Mouse (Mus musculus) CD4-positive, CD25-positive, alpha-beta regulatory T cell, adult 4 months (primary cell): Measurements from ENCODE around the gene Wdr83os. TPM values are rescaled to one million over a fixed set of nuclear protein-coding genes. Genes with fewer than 3 reads are reported as not detected.
"Not testable (repeated sequence)": the region's sequence is repeated elsewhere in the genome, so short reads cannot be mapped to it uniquely, and the experiment has no call there.

Experiments used
- ATAC-seq: one replicate; pipeline ENCODE4 v1.8.0; 2017
- polyA plus RNA-seq, 2 experiments: library from polyadenylated mRNA; unstranded; fragments of 100-300 nt; shearing (Covaris generic); gene quantifications; one replicate each; pipeline ENCODE4 v1.2.1; 2017

Gene Wdr83os
- polyA plus RNA-seq, 2 experiments from 2014 or later = 130 to 136 TPM

DNA sequence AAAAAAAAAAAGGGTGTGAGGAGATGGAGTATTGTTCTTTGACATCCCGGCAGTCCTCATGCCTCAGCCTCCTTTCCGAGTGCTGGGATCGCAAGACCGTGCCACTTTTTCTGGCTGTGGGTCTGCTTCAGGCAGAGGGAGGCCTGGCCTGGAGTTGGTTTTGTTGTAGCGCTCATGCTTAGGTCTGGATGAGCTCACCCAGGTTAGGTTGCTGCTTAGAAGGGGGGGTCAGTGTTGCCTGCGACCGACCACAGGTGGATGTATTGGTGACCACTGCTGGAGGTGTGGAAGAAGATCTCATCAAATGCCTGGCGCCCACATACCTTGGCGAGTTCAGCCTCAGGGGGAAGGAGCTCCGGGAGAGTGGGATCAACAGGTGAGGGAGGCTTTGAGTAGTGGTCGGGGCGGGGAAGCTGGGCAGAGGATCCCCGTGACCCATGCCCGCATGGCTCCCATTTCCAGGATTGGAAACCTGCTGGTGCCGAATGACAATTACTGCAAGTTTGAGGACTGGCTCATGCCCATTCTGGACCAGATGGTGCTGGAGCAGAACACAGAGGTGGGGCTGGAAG, 7.4 kb upstream of the Wdr83os start:
- no peak for ATAC-seq

DNA sequence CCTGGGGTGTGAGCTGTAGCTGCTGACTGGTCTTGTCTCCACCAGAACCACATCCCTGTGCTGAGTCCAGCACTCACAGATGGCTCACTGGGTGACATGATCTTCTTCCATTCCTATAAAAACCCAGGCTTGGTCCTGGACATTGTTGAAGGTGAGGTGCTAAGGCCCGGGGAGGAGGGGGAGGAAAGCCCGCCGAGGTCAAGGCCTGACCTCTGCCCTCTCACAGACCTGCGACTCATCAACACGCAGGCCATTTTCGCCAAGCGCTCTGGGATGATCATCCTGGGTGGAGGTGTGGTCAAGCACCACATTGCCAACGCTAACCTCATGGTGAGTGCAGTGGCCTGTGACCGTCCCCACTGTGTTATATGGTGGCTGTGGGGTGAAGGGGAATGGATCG, 6.4 kb upstream of the Wdr83os start:
- ATAC-seq = no peak

DNA sequence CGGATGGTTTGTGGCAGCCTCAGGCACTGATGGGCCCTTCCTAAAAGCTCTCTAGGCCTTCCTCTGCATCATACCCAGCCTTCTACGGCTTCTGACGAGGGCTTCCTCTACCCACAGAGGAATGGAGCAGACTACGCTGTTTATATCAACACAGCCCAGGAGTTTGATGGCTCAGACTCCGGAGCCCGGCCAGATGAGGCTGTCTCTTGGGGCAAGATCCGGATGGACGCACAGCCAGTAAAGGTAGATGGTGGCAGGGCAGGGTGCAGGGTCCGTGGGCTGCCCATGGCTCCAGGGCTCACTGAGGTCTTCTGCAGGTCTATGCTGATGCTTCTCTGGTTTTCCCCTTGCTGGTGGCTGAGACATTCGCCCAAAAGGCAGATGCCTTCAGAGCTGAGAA, 5.9 kb upstream of the Wdr83os start:
- ATAC-seq = no peak

- no peak for ATAC-seq
These were observed 4.5 kb upstream of the Wdr83os start for GRCm38 (mm10) chr8:85076001-85076400.

DNA sequence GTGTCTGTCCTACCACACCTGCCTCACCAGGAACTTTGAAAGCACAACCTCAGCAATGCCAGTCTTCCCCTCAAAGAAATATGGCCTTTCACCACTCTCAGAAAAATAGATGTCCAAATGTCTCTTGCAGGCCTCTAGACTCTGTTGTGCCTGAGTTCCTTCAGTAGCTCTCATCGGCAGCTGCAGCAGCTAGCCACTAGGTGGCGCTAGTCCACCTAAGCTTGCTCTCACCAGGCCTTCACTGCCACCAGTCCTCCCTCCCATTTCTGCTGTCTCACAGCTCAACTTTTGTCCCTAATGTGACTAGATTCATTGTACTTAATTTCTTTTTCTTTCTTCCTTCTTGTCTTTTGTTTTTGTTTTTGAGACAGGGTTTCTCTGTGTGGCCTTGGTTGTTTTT, 3.5 kb upstream of the Wdr83os start:
- peak; percentile 68 for ATAC-seq

- no peak for ATAC-seq
These were observed 367 bp upstream of the Wdr83os start for GRCm38 (mm10) chr8:85080214-85080531.

DNA sequence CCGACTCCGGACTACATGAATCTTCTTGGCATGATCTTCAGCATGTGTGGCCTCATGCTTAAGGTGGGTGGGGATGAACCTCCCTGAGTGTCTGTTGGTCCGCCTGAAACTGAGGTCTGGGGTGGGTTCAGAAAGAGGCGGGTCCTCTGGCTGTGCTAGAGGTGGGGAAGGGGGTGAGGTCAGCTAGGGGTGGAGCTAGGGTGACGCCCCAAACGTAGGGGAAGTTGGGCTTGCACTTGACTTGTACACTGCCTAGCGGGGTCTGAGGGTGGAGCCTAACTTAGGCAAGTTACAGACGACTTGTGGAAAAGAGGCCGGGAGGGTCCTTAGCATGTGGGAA, 646 bp downstream of the Wdr83os start, which contains the start of gene Wdr83:
TSS of gene Wdr83 (minus strand) at position 91 of the 340 bp plus-strand sequence.
- ATAC-seq = peak; percentile 14

- ATAC-seq = not testable (repeated sequence)
These were observed 1.6 kb downstream of the Wdr83os start for GRCm38 (mm10) chr8:85082169-85082568.

- ATAC-seq = peak; percentile 92
These were observed 2.7 kb downstream of the Wdr83os start, which contains the start of gene Man2b1 for GRCm38 (mm10) chr8:85083108-85083813. Gene Man2b1, plus strand, starts transcription at chr8:85083270.

- ATAC-seq = no peak
These were observed 4.1 kb downstream of the Wdr83os start for GRCm38 (mm10) chr8:85084633-85085032.

GRCm38 (mm10) chr8:85086238-85086637, 5.7 kb downstream of the Wdr83os start:
- no peak for ATAC-seq

GRCm38 (mm10) chr8:85088771-85089170, 8.2 kb downstream of the Wdr83os start:
- no peak for ATAC-seq

DNA sequence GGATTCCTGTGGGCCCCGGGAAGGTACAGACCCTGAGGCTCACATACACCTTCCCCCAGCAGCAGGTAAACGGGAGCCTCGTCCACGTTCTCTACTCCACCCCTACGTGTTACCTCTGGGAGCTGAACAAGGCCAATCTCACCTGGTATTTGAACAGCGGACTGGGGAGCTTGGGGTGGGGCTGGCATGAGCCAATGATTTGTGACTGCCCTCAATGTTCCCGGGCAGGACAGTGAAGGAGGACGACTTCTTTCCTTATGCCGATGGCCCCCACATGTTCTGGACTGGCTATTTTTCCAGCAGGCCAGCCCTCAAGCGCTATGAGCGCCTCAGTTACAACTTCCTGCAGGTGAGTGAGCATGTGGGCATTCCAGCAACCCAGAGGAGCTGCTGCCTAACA, 10.3 kb downstream of the Wdr83os start:
- ATAC-seq = no peak

- ATAC-seq = no peak
These were observed 11.1 kb downstream of the Wdr83os start for GRCm38 (mm10) chr8:85091526-85092090.

DNA sequence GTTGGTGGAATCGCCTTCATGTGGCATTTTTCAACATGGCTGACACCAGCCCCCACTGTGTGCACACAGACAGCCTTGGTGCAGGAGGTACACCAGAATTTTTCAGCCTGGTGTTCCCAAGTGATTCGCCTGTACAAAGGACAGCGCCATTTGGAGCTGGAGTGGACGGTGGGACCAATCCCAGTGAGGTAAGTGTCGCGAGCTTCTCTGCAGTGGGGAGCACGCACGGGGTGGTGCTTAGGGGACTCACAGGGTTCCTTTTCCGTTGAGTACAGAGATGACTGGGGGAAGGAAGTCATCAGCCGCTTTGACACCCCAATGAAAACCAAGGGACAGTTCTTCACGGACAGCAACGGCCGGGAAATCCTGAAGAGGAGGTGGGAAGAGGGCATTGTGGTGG, 14.5 kb downstream of the Wdr83os start:
- no peak for ATAC-seq

GRCm38 (mm10) chr8:85095566-85095965, 15.0 kb downstream of the Wdr83os start:
- ATAC-seq = no peak

DNA sequence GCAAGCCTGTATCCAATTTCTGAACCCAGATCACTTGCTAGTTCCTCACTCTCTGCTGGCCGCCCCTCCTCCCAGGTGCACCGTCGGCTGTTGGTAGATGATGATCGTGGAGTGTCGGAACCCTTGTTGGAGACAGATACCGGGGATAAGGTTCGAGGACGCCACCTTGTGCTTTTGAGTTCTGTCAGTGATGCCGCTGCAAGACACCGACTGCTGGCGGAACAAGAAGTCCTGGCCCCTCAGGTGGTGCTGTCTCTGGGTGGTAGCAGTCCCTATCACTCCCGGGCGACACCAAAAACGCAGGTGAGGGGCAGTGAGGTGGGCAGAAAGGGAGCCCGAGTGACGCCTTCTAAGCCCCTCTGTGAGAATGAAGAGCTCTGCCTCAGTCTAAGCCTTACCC, 15.7 kb downstream of the Wdr83os start:
- no peak for ATAC-seq

GRCm38 (mm10) chr8:85096850-85097249, 16.3 kb downstream of the Wdr83os start:
- no peak for ATAC-seq

- no peak for ATAC-seq
These were observed 19.6 kb downstream of the Wdr83os start for GRCm38 (mm10) chr8:85100076-85100665.

DNA sequence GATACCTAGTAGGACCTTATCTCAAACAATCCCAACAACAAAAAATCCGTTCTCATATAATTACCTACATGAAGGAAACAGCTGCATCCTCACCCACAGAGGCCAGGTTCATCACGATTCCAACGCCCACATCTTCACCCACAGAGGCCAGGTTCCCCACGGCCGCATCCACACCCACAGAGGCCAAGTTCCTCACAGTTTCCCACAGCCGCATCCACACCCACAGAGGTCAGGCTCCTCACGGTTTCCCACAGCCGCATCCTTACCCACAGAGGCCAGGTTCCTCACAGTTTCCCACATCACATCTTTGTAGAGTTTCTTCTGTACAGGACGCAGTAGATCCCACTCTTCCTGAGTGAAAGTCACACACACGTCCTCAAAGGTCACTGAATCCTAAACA, 32.7 kb downstream of the Wdr83os start:
- ATAC-seq = no peak

- no peak for ATAC-seq
These were observed 35.0 kb downstream of the Wdr83os start for GRCm38 (mm10) chr8:85115501-85115900.

GRCm38 (mm10) chr8:85116984-85117383, 36.4 kb downstream of the Wdr83os start:
- ATAC-seq = no peak

GRCm38 (mm10) chr8:85119052-85119981, 38.8 kb downstream of the Wdr83os start:
- ATAC-seq = no peak
